Mouse (Mus musculus): ENCODE measurements at regions not wholly inside any gene's neighbourhood (a gene's known extent, or its start where the extent isn't known, plus 50 kb on each side); places are given as distances from the start of the nearest gene placed in this dataset.

DNA sequence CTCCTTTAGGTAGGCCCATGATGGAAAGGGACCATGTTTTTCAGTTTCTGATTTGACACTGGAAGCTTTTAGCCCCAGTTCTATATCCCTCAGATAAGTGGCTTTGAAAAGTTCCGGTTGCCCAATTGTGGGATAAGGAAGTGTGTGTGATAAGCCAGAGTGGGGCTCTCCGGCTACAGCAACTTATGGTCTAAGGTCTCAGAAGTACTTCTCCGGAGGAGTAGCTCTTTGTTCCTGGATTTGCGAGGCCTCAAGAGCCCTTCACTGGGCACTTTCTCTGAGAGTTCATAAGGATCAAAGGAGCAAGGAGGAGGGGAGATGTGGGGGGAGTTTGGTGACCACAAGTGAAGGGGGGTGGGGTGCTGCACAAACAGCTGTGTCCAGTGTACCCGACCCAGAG, 118.3 kb upstream of the Id2 start:
- DNase-seq = no peak

DNA sequence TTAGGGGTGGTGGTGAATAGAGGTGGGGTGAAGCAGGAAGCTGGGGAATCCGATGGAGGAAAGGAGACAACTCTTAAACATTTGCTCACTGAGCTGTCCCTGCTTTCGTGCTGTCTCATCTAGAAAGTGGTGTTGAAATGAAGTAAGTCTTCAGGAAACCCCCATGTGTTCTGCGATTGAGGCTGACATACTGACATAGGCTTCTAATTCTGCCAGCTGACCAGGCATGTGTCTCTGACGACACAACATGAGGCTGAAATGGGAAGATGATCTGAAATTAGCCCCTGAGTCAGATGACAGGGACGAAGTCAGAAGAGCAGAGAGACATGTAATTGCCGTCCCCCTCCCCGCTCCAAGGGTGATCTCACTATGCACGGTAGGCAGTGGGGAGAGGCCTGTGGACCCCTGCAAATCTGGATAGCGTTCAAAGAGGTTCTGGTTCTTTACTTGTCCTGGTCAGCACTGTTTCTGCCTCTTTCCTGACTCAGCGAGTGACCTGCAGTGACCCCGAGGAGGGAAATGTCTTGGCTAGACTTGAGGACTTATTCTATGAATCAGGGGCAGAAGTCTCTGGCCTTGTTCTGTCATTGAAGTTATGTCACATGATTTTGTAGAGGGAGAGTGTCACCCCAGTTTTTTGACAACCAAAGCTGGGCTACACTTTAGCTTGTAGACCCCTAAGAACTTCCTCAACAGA, 117.0 kb upstream of the Id2 start:
- no peak for DNase-seq

DNA sequence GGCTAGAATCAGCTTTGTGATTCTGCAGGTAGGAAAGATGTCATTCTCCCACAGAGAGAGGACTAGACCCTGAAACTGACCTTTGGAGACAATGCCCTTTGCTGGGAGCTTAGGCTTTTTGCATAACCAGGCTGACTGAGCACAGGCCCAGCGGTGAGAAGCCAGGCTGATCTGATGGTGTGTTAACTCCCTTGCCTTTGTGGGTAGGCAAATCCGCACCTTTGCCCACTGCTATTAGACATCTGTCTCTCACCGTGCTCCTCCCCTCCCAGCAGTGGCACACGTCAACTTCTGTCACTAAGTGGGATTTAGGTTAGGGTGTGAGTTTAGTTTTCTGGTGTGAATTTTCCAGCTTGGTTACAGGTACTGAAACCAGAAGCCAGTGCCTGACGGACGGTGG, 114.4 kb upstream of the Id2 start:
- no peak for DNase-seq

DNA sequence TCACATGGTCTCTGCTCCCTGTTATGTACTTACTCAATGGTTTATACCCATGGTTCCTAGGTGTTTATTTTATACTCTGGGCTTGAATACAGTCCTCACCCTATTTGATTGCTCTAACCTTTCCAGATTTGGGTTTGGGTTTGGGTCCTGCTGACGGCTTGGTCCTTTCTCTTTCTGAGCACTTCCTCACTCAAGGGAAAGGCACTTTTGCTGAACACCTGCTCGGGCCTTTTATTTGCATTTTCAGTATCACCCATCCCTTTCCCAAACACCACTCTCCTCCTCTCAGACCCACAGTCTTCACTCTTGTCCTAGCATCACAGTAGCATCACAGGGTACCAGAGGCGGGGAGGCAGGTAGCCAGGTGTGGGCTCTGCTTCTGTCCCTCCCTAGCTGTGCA, 113.7 kb upstream of the Id2 start:
- DNase-seq = no peak

DNA sequence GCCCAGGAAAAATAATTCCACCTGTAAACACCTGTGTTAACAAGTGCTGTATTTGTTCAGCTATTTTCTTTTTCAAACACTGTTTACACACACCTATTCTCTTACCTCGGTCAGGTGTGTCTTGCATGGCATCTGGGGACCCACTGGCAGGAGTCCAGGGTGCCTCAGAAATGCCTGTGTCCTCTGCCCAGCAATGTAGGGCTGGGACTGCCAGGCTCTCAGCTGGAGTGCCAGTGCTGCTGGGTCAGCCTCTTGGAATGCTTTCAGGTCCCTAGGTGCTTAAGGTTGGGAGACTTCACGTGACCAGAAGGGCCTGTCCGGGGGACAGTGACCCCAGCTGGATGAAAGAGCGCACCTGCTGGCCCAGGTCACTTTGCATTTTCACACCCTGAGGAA, 112.4 kb upstream of the Id2 start:
- DNase-seq = no peak

DNA sequence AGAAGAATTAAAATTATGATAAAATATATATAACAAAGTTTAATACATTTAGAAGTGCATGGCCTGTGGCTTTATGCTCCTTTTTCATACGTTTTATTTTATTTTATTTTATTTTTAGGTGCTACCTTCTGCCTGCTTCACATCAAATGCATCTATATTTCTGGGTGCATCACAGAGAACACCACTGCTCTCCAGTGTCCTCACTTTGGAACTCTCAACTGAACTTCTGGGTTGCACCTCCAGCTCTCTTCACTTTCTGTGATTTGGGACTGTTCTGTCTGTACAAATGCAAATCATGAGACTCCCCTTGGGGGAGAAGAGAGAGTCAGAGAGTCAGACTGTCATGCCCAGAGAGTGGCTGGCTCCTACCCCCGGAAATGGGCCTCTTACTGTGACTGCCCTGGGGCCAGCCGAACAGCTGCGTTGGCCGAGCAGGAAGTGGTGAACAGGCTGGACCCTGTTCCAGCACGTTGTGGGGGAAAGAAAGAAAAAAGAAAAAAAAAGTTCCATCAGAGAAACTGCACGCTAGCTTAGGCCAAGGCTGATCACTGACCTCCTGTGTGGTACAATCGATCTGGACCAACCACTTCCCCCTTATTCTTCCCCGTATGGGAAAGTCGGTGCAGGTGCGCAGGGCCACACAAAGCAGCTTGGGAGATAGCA, 111.9 kb upstream of the Id2 start:
- DNase-seq = no peak

DNA sequence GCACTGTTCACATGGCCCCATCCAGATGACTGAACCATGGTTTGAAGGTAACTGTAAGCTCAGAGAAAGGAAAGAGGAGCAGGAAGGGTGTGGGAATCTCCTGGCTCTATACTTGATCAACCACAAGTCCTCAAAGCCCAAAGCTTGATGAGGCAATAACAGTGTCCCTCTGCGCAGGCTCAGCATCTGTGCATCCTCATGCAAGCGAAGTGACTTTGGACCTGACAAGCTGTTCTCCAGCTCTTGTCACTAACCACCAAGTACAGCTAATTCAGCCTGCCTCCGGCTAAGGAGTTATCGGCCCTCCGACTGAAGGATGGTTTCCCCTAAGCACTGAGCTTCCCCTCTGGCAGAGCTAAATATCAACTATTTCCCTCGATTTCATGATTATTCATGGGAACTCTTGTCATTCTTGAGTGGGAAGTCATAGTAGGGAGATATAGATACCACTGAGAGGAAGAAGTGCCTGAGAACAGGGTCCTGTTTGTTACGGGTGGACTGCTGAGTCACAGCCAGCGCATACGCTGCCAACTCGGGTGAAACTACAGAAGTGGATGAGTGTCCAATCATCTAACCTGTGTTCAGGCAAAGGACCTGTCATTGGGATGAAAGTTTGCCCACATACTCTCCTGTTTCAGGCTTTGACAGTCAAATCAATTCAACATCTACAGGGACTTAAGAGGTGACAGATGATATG, 106.6 kb upstream of the Id2 start:
- DNase-seq = no peak

DNA sequence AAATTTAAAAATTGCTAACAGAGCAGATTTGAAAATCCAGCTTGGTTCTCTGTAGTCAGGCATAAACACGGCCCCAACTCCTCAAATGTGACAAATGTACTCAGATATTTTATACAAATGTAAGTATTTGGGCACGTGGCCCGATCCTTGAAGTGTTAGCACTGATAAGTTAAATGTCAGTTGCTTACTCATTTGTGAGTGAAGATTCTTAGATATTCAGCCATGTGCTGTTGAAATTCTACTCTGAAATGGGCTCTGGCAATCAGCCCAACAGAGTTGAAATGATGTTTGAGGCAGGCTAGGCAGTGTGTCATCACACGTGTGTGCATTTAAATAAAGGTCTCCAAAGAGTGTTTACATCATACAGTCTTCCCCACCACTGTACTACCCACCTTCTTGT, 103.2 kb upstream of the Id2 start:
- no peak for DNase-seq

DNA sequence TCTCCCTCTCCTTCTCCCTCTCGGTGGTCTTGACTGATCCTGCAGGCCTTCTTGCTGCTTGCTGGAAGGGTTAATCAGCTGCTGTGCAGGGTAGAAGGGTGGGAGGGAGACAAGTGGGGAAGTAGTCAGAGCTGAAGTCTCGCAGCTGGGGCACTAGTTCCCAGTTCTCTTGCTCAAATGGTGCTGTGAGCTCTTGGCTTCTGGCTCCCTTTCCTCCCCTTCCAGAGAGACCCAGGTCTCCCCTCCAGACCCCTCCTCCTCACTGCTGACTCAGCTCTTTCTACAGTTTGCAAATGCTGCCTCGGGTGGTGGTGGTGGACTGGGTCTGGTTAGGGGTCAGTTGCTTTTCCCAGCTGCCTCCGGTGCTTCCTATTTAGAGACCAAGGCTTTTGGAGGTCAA, 100.8 kb upstream of the Id2 start:
- no peak for DNase-seq

DNA sequence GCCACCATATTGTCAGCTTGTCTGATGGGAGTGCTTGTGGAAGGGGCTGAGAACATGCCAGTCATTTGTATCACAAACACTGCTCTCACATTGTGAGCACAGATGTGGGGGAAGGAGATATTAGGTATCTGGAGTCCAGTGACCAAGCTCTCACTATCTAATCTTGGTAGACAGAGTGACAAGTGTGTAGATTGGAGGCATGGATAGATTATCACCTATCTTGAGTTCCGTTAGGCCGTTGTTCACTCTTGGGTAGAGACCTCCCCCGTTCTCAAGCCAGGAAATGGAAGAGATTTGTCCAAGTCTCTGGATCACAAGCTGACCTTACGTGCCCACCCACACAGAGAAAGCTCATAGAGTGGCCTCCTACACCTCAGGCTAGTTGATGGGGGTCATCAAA, 99.1 kb upstream of the Id2 start:
- DNase-seq = no peak

DNA sequence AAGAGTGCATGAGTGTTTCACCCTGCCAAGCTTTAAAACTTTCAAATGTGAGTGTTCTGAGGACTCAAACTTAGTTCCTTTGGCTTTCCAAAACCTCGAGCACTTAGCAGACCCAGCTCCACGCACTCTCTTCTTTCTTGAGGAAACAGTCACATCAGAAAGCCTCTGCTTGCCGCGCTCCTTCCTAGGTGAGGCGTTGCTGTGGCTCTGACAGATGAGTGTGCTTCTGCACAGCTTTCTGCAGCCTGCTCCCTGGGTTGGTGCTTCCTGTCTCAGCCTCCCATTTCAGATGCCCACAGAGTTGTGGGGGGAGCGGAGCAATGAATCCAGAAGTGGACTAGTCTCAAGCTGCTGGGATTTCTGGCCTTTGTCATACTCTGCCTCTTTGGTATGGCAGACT, 95.3 kb upstream of the Id2 start:
- DNase-seq = no peak

DNA sequence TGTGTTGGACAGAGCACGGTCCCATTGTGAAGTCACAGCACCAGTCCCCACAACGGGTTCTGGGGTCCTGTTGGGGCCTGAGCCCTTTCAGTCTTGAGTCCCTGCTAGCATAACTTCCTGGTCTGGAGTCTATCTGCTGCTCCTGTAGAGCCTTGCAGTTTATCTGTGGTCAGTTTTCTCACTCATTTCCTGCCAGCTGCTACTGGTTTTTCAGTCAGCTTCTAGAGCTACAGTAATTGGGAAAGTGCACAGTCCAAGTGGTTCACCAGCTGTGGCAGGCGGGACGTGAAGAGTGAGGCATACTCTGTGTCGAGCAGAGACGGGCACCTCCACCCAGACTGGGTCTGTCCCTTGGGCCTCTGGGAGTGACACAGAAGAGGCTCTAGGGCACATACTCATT, 93.4 kb upstream of the Id2 start:
- DNase-seq = no peak

DNA sequence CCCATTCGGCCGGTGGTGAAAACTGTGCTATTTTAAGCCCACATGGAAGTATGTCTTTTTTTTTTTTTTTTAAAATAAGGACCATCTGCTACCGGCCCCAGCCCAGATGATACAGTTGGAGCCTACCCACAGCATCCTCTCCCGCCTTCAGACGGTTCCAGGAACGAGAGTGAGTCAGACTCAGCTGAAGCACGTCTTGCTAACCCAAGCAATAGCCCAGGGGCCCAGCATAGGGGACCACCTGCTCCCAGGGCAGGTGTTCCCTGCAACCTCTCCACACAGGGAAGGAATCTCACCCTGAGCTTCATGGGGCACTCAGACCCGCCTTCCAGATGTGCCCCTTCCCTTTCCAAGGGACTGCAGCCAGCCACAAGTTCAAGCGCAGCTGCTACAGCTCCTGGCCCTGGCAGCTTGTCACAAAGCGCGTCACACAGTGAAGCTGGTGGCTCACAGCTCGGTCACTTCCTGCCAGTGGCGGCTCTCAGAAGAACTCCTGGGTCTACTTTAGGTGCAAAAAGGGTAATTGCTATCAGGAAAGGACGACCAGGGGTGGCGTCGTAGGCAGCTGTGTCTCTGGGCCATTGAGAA, 92.3 kb upstream of the Id2 start:
- DNase-seq = no peak

DNA sequence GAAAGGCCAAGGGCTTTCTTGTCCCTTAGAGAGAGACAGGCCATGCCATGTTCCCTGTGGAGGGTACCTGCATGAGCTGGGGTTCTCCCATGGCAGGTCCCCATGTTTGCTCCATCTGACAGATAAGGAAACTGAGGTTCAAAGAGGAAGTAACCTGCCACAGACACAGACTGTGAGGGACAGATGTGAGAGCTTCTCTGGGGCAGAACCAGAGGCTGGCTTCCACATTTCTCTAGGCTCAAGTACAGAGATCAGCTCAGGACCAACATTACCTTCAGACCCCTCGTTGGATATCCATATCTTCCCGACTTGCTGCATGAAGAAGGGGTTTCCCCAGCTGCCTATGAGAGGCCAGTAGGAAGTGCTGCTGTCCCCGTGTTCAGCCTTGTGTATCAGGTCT, 91.6 kb upstream of the Id2 start:
- DNase-seq = no peak

DNA sequence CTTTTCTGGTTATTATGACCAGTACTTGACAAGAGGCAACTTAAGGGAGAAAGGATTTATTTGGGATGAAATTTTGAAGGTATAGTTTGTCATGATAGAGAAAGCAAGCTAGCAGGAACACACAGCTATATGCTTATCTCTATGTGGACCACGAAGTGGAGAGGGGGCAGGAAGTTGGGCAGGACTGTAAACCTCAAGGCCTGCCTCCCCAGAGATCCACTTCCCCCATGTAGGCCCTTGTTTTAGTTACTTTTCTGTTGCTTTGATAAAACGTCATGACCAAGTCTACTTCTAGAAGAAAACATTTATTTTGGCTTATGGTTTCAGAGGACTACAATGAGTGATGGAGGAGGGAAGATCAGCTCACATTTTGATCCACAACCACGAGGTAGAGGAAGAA, 90.3 kb upstream of the Id2 start:
- no peak for DNase-seq

DNA sequence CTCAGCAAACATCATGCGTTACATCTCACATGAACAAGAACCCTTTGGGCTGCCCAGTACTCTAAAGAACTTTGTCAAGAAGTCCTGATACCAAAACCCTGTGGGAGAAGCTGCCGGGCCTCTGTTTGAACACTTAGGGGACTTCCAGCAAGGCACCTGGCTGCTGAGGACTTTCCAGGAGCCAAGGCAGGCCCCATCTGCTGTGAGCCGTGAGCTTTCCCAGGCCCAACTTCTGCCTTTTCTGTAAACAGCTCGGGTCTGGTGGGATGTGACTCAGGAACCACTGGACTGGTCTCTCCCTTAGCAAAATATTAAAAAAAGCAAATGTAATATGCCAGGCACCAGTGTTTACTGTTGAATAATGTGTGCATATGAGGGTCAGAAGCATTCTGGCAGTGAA, 85.7 kb upstream of the Id2 start:
- DNase-seq = no peak

DNA sequence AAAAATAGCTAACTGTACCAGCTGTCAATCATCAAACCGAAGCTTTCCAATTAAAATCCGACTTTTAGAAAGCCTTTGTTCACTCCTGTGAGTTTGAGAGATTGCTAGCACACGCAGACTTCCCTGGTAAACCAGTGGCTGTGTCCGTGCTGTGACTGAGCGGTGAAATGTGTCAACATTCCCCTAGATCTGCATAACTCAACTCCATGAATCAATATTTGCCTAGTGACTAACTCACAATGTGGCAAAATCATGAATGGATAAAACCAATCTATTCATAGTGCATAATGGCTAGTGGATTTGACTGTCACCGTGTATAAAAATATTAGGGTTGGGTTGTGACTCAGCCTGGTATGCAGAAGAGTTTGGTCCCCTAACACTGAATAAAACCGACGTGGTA, 84.4 kb upstream of the Id2 start:
- DNase-seq = no peak

DNA sequence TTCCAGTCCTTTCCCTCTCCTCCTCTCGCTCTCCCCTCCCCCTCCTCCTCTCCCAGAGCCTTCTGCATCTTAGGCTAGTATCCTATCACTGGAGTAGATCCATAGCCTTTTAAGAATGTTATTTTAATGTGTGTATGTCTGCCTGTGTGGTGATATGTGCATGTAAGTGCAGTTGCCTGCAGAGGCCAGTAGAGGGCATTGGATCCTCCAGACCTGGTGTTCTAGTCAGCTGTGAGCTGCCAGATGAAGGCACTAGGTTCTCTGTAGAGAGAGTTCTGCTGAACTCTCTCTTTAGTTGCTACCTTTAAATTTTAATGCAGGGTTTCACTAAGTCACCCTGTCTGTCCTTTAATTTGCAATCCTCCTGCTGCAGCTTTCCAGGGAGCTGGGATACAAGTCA, 83.9 kb upstream of the Id2 start:
- DNase-seq = no peak

DNA sequence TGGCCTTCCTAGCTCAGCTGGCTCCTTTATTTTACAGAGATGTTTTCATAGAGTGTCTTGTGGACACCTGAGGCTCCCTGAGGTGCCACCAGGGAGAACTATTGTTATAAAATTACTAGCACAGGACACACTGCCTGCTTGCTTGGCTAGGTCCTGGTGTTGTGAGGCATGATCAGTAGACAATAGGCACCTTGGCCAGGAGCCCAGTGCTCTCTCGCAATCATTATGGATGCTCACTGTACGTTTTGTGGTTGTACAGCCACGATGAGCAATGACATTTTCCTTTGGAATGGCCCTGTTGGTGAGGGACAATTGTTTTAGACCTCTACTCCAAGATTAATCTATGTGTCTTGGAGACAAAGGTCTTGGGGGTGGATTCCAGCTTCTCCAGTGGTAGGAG, 83.3 kb upstream of the Id2 start:
- DNase-seq = no peak

DNA sequence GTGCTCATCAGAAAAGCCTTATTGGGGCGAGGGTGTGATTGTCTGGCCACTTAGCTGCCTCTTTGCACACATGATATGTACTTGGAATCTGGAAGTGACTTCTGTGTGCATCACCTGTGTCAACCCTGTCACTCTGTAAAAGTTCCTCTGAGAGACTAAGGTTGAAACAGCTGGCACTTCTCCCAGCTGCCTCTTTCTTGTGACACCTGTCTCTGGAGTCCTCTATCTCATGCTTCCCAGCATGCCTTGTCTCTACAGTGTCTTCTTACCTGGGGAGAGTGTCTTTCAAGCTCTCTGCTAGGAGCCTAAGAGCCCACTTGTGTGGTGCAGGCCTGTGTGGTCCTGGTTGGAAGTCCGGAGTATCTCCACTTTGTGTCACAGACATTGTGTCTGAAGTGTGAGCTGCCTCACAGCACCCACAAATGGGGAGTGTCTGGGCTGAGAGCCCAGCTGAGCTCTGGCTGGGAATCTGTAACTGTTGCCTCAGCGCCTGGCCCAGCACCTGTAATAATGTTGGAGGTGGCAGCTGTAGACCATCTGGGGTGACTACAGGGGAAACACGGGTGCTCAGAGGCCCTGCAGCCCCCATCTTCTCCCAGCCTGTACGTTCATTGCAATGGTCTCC, 81.7 kb upstream of the Id2 start:
- DNase-seq = no peak

DNA sequence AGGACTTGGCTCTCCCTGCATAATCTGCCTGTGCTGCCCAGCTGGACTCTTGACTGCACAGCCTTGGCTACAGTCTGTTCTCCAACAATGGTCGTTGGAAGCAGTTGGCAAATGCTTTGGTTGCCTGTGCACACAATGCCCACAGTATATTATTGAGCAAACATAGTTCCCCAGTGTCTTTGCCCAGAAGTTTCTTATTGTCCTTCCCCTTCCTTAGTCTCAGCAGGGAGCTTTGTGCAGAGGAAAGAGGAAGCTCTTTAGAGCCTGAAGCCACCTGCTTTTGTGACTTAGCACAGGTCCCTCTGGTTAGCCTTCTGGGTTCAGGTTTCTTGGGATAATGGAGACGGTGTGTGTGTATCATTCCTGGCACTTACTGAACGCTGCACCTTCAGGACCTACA, 80.9 kb upstream of the Id2 start:
- no peak for DNase-seq

DNA sequence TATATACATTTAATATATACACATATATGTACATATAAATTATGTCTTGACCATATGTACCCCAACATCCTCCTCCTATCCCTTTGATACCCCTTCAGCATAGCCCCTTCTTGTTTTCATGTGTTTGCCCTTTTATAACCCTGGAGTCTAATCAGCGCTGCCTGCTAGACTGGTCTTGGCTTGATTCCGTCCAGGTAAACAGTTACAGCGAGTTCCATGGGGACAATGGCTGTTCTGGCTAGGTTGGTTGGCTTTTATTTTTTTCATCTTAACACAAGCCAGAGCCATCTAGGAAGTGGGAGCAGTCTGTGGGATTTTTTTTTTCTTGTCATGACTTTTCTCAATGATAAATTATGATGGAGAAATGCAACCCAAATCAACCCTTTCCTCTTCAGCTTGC, 79.6 kb upstream of the Id2 start:
- no peak for DNase-seq

DNA sequence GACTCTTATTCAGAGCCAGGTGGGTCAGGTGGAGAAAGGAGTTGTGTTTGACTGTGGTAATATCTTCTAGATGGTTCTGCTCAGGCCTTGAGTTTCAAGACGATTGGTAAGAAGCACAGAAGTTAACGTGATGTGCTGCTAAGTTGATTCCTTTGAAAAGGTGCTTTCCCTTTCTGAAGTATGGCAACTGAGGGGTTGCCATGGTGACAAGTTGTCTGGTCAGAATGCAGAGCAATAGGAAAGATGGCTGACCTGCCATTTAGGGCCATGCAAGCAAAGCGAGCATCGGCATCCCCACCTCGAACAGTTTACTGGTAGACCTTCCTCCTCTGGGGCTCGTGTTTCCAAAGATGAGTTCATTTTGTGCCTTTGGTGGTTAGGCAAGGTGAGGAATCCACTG, 76.1 kb upstream of the Id2 start:
- no peak for DNase-seq

DNA sequence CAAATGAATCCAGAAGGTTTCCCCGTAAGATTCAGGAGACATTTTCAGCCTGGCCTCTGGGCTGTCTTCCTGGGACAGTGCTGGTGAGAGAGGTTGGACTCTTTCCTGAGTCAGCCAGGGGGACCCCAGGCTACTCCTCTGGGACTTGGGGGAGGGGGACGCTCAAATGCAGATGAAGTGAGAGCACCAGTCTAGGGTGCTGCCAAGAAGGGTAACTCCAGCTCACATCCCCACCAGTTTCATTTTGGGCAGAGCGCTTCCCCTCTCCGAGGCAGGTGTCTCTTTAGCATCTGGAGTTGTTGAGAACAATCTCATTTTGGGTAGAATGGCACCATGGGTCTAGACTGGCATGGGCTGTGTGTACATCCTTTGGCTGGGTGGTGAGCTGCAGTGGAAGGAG, 75.5 kb upstream of the Id2 start:
- DNase-seq = no peak

Measured in cerebellum, adult 11 months (tissue).